Mouse (Mus musculus) bone marrow, adult 2 months (tissue): Measurements from ENCODE around the gene Raf1.

Experiments used
- CTCF ChIP-seq: fragments of 200-500 bp; IDR thresholded peaks from 2 replicates; pipeline ENCODE4 v1.5.1; 2011; ENCODE audit warnings: low read length, control low read depth; ENCODE audit not compliant: control insufficient read depth, insufficient read depth
- POLR2A ChIP-seq: fragments of 200-500 bp; IDR thresholded peaks from 2 replicates; pipeline ENCODE4 v1.6.1; 2011; ENCODE audit warnings: low read depth, mild to moderate bottlenecking, control low read depth, low read length, borderline replicate concordance; ENCODE audit not compliant: control insufficient read depth

DNA sequence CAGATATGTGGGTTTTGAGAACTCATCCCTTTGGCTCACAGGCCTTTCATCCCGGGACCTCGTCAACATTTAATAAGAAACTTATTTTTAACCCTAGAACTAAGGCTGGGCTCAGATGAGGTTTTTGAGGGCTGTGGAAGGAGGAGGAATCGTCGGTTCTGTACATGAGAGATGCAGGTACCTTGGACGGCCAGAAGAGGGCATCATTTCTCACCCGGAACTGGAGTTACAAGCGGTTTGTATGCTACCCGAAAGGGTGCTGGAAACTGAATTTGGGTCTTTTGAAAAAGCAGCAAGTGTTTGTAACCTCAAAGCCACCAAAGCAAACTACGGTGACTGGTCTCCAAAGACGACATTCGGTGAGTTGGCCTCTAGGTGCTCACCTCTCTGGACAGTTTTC is 24.9 kb upstream of the Raf1 start:
- TF ChIP-seq CTCF: peak; percentile 49; the same call in 1 of the 2 replicates
- no peak for TF ChIP-seq POLR2A
